Mouse (Mus musculus): ENCODE data around the gene 2310003L06Rik.

- TF ChIP-seq POLR2A (IDR thresholded peaks at IDR 0.05; ENCODE audit: low read depth, low read length) = no peak
- TF ChIP-seq CTCF (IDR thresholded peaks at IDR 0.05; ENCODE audit: extremely low read depth, insufficient read depth, insufficient read length, insufficient replicate concordance) = no peak
These were observed 26.7 kb upstream of the 2310003L06Rik start for GRCm38 (mm10) chr5:87942515-87942914.
